Mouse (Mus musculus): ENCODE measurements at regions not wholly inside any gene's neighbourhood (a gene's known extent, or its start where the extent isn't known, plus 50 kb on each side); places are given as distances from the start of the nearest gene placed in this dataset.

- Histone ChIP-seq H3K4me3 (replicated peaks) (no peak overlapping the region), H3K36me3 (replicated peaks) (no peaks in the 10 kb centered on the region), H3K9ac (no peak overlapping the region), H3K9me3 (replicated peaks) (no peaks in the 10 kb centered on the region), H3K27ac (replicated peaks) (no peak overlapping the region), H3K4me1 (replicated peaks) (no peaks in the 10 kb centered on the region), H3K27me3 (no peaks in the 10 kb centered on the region), H3K4me2 (no peak overlapping the region)
- WGBS (ENCODE audit: insufficient replicate concordance): 56% methylated on average over 6 of the region's 6 CpGs
- no peak for ATAC-seq (ENCODE audit: insufficient read depth)
These were observed 369.6 kb downstream of the Sorl1 start for GRCm38 (mm10) chr9:41754434-41755002.

DNA sequence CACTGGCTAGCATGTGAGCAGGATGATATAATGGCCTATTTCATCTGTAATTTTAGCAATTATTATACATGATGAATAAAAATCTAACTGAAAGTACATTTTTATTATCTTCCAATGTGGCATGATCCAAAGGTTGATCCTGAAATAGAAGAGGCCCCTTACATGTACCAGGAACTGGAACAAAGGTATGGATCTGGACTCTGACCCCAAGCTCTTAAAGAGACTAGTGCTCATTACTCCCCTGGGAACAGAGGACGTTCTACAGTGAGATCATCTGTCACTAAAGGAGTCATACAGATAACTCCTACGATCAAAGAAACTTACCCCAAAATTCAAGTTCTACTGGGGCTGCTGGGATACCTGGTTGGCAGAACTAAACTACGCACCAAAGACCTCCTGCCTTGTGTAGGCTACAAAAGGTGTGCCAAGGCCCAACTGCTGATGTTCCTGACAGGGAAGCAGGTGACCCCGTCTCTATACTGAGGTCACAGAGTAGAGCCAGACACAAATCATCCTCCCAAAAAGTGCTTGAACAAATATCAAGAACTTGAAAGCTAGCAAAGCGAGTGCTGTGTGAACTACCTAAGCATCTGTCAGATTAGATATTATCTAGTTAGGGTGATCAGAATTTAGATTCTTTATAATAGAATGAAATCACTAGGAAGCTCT, 378.0 kb downstream of the Sorl1 start:
- Histone ChIP-seq H3K9ac (no peak overlapping the region), H3K27me3 (no peaks in the 10 kb centered on the region), H3K4me3 (replicated peaks) (no peak overlapping the region), H3K4me2 (no peak overlapping the region), H3K4me1 (replicated peaks) (no peaks in the 10 kb centered on the region), H3K27ac (replicated peaks) (no peak overlapping the region), H3K9me3 (replicated peaks) (no peaks in the 10 kb centered on the region), H3K36me3 (replicated peaks) (no peaks in the 10 kb centered on the region)
- WGBS (ENCODE audit: insufficient replicate concordance): 51% methylated on average over 5 of the region's 5 CpGs
- ATAC-seq (ENCODE audit: insufficient read depth): no peak

DNA sequence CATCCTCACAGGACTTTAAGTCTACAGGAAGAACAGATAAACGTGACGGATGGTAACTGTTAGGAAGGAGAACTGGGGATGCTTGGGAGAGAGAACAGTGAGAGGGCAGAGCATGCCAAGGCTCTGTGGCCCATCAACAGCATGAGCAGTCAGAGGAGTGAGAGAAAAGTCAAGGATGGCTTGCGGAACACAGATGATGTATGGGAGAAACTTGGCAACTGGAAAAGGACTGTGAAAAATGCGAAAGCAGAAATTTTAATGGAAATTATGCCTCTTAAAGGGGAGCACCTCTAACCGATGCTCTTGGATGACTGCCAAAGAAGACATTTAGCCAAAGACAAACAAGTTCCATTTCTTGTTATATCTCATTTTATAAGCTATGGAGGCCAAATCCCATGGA, 382.6 kb downstream of the Sorl1 start:
- WGBS (ENCODE audit: insufficient replicate concordance): 70% methylated on average over 5 of the region's 5 CpGs
- H3K4me3 ChIP-seq (replicated peaks): no peak overlapping the region

GRCm38 (mm10) chr9:41740536-41740935, 383.6 kb downstream of the Sorl1 start:
- Histone ChIP-seq H3K27ac (replicated peaks) (no peak overlapping the region), H3K4me2 (no peak overlapping the region), H3K36me3 (replicated peaks) (no peaks in the 10 kb centered on the region), H3K4me3 (replicated peaks) (no peak overlapping the region), H3K9me3 (replicated peaks) (no peaks in the 10 kb centered on the region), H3K9ac (no peak overlapping the region), H3K27me3 (peaks cover 14% of the 10 kb centered on the region), H3K4me1 (replicated peaks) (no peaks in the 10 kb centered on the region)
- ATAC-seq (ENCODE audit: insufficient read depth): no peak
- WGBS (ENCODE audit: insufficient replicate concordance): 68% methylated on average over 8 of the region's 8 CpGs

More for the DNA sequence above, 382.6 kb downstream of the Sorl1 start:
- Histone ChIP-seq H3K4me2 (no peak overlapping the region), H3K36me3 (replicated peaks) (no peaks in the 10 kb centered on the region), H3K27me3 (peaks cover 5% of the 10 kb centered on the region), H3K9me3 (replicated peaks) (no peaks in the 10 kb centered on the region), H3K4me1 (replicated peaks) (no peaks in the 10 kb centered on the region), H3K27ac (replicated peaks) (no peak overlapping the region), H3K9ac (no peak overlapping the region)
- no peak for ATAC-seq (ENCODE audit: insufficient read depth)

- Histone ChIP-seq H3K4me3 (replicated peaks) (no peak overlapping the region), H3K9ac (no peak overlapping the region), H3K4me2 (no peak overlapping the region), H3K9me3 (replicated peaks) (no peaks in the 10 kb centered on the region), H3K27ac (replicated peaks) (no peak overlapping the region), H3K27me3 (peaks cover 15% of the 10 kb centered on the region), H3K4me1 (replicated peaks) (no peaks in the 10 kb centered on the region), H3K36me3 (replicated peaks) (no peaks in the 10 kb centered on the region)
- 77% methylated on average over 6 of the region's 6 CpGs for WGBS (ENCODE audit: insufficient replicate concordance)
- ATAC-seq (ENCODE audit: insufficient read depth): no peak
These were observed 386.4 kb downstream of the Sorl1 start for GRCm38 (mm10) chr9:41737671-41738070.

GRCm38 (mm10) chr9:41736881-41737280, 387.2 kb downstream of the Sorl1 start:
- Histone ChIP-seq H3K4me3 (replicated peaks) (no peak overlapping the region), H3K36me3 (replicated peaks) (no peaks in the 10 kb centered on the region), H3K27me3 (peaks cover 15% of the 10 kb centered on the region), H3K4me1 (replicated peaks) (no peaks in the 10 kb centered on the region), H3K4me2 (no peak overlapping the region), H3K9ac (no peak overlapping the region), H3K9me3 (replicated peaks) (no peaks in the 10 kb centered on the region), H3K27ac (replicated peaks) (no peak overlapping the region)
- ATAC-seq (ENCODE audit: insufficient read depth): no peak
- 24% methylated on average over 6 of the region's 6 CpGs for WGBS (ENCODE audit: insufficient replicate concordance)

DNA sequence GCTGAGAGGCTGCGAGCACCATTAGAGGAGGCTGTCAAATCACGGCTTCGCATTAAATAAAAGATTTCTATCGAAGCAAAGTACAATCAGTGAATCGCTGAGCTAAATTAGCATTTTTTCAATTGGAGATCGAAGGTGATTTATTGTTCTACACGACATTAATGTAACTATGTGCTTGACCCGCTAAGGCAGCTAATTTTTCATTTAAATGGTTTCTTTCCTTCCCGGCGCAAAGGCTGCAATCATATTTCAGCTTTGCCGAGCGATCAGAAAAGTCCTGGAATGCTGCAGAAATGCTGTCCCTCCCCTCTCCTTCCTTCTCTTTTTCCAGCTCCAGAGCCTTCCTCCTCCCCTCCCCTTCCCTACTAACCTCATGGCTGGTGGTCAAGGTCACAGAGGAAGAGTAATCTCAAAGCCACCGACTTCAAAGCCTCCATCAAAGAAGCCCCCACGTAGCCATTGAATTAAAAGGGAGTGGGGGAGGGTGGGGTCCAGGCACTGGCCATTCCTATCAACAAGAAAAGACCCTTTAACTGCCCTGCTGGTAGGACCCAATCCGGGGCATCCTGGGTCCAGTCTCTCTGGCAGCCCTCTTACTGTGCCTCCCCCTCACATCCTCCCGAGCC, 387.8 kb downstream of the Sorl1 start:
- Histone ChIP-seq H3K27ac (replicated peaks) (no peak overlapping the region), H3K9ac (no peak overlapping the region)

GRCm38 (mm10) chr9:41735448-41736233, 388.5 kb downstream of the Sorl1 start:
- Histone ChIP-seq H3K4me2 (peak overlapping the region; percentile 48), H3K9me3 (replicated peaks) (no peaks in the 10 kb centered on the region), H3K27ac (replicated peaks) (no peak overlapping the region), H3K4me1 (replicated peaks) (no peaks in the 10 kb centered on the region), H3K9ac (no peak overlapping the region), H3K27me3 (peaks cover 15% of the 10 kb centered on the region), H3K36me3 (replicated peaks) (no peaks in the 10 kb centered on the region), H3K4me3 (replicated peaks) (no peak overlapping the region)
- 1% methylated on average over 22 of the region's 22 CpGs for WGBS (ENCODE audit: insufficient replicate concordance)
- ATAC-seq (ENCODE audit: insufficient read depth): no peak

More for the DNA sequence above, 387.8 kb downstream of the Sorl1 start:
- H3K9me3 ChIP-seq (replicated peaks): no peaks in the 10 kb centered on the region
- no peaks in the 10 kb centered on the region for H3K4me1 ChIP-seq (replicated peaks)
- H3K4me3 ChIP-seq (replicated peaks): no peak overlapping the region
- ATAC-seq (ENCODE audit: insufficient read depth): no peak
- H3K4me2 ChIP-seq: peak overlapping the region; percentile 48
- H3K36me3 ChIP-seq (replicated peaks): no peaks in the 10 kb centered on the region
- 3% methylated on average over 16 of the region's 16 CpGs for WGBS (ENCODE audit: insufficient replicate concordance)
- peaks cover 15% of the 10 kb centered on the region for H3K27me3 ChIP-seq

DNA sequence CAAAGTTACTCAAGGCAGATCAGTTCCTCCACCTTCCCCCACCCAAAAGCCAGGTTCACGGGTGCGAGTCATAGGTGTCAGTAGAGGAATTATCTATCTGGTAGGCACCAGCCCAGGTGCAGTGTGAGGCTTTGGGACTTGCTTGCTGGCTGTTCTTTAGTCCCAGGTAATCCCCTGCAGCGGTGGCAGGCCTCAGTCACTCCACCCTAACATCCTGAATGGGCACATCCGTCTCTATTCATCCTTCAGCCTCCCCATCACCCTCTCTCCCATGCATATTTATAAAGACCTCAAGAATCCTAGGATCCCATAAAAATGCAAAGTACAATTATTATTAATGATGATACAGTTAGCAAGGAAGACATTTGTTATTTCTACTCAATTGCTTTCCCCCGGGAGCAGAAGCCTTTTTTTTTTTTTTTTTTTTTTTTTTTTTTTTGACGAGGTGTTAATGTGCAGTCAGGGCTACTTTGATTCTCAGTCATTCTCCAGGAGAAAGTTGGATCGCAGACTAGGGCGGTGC, 389.1 kb downstream of the Sorl1 start:
- WGBS (ENCODE audit: insufficient replicate concordance): 21% methylated on average over 8 of the region's 8 CpGs
- Histone ChIP-seq H3K4me3 (replicated peaks) (no peak overlapping the region), H3K36me3 (replicated peaks) (no peaks in the 10 kb centered on the region), H3K27ac (replicated peaks) (no peak overlapping the region), H3K9ac (no peak overlapping the region), H3K4me2 (peak overlapping the region; percentile 48; the same call in 1 of the 2 replicates), H3K9me3 (replicated peaks) (no peaks in the 10 kb centered on the region), H3K27me3 (peaks cover 15% of the 10 kb centered on the region), H3K4me1 (replicated peaks) (no peaks in the 10 kb centered on the region)
- no peak for ATAC-seq (ENCODE audit: insufficient read depth)

DNA sequence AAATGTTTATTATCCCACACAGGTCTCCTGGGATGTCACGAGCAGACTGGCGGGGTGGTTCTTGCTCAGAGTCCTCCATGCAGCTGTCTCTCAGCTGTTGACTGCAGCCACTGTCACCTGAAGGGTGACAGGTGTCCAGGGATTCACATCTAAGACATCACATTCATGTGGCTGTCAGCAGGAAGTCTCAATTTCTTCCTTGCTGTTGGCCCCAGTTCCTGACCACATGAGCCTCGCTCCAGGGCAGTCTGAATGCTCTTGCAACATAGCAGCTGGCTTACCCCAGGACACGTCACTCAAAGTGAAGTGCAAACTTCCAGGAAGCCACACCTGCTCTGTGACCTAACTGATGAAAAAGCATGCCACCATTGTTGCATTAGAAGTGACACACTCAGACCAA, 402.5 kb downstream of the Sorl1 start:
- no peak overlapping the region for H3K9ac ChIP-seq
- WGBS (ENCODE audit: insufficient replicate concordance): 37% methylated on average over 4 of the region's 4 CpGs
- H3K4me3 ChIP-seq (replicated peaks): no peak overlapping the region
- H3K9me3 ChIP-seq (replicated peaks): no peaks in the 10 kb centered on the region
- H3K27me3 ChIP-seq: no peaks in the 10 kb centered on the region
- no peak for ATAC-seq (ENCODE audit: insufficient read depth)
- no peak overlapping the region for H3K27ac ChIP-seq (replicated peaks)
- no peaks in the 10 kb centered on the region for H3K36me3 ChIP-seq (replicated peaks)
- H3K4me1 ChIP-seq (replicated peaks): no peaks in the 10 kb centered on the region
- no peak overlapping the region for H3K4me2 ChIP-seq

DNA sequence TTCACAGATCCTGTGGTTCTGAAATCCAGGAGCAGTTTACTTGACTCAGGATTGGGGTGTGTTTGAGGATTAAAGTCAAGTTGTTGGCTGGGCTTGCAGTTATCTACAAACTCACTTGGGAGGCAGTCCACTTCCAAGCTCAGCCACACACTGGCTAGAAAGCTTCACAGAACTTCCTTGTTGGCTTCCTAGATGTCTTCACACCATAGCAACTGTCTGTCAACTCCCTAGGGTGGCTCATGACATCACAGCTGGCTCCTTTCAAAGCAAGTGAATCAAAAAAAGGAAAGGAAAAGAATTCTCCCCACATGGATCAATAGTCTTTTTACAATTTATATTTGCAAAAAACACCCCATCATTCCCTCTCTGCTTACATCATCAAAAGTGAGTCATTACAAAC, 408.9 kb downstream of the Sorl1 start:
- no peaks in the 10 kb centered on the region for H3K4me1 ChIP-seq (replicated peaks)
- no peak overlapping the region for H3K4me3 ChIP-seq (replicated peaks)
- H3K27ac ChIP-seq (replicated peaks): no peak overlapping the region
- no peak overlapping the region for H3K9ac ChIP-seq
- no peaks in the 10 kb centered on the region for H3K27me3 ChIP-seq
- no peak overlapping the region for H3K4me2 ChIP-seq
- H3K36me3 ChIP-seq (replicated peaks): no peaks in the 10 kb centered on the region
- H3K9me3 ChIP-seq (replicated peaks): no peaks in the 10 kb centered on the region
- ATAC-seq (ENCODE audit: insufficient read depth): no peak
